Mouse (Mus musculus) ES-Bruce4 (cell line): Measurements from ENCODE around the gene Kcnj15.

ENCODE experiments used
- CTCF ChIP-seq: IDR thresholded peaks from one replicate; pipeline ENCODE4 v1.8.1; 2011; ENCODE audit warnings: low read depth, low read length
- EP300 ChIP-seq: IDR thresholded peaks from 2 replicates; pipeline ENCODE4 v1.6.1; 2011; ENCODE audit warnings: low read depth, low read length; ENCODE audit not compliant: insufficient read depth
- POLR2A ChIP-seq: IDR thresholded peaks from one replicate; pipeline ENCODE4 v1.8.1; 2011; ENCODE audit warnings: low read length; ENCODE audit not compliant: insufficient read depth

DNA sequence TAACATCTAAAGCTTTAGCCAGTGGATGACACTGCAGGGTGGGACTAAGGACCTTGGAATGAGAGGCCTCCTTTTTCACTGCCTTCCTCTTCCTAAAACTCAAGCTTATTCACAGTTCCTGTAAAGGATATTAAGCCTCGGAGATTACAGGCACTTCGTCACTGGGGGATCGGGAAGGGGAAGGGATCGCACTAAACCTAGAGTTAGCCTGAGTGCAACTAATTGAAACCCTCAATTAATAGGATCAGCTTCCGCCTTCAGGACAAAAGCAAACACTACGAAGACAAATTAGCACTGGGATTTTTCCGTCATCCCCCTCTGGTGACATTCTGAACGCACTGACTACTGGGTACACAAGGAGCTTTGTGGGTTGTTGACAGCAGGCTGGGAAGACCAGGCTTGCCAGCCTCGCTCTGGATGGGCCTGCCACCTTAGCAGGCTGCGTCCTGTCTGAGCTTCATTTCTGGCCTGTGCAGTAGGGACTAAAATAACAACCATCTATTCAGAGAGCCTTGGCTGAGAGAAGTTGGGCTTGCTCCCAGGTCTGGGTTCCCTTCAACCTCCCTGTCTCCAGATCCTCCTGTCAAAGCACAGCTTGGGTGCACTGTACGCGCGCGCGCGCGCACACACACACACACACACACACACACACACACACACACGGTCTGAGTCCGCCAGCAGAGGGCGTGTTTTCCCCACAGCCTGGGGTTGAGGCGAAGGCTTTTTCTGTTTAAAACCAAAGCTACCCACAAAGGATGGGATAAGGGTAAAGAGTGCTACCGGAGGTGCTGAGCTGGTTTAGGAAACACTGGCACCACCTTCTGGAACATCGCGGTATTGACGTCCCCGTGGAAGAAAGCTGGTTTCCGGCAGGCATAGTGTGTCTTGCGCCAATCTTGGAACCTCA is 83.8 kb downstream of the Kcnj15 start:
- peak; percentile 52 for TF ChIP-seq CTCF
- TF ChIP-seq POLR2A: no peak
- TF ChIP-seq EP300: no peak
